Comparison of ENCODE assay signal across 13 mouse cellular contexts in genomic region chr11:59975241-59975640, GRCm38 (mm10).
"Had no signal": no experiment of that assay in that cellular context is flagged by ENCODE, and none has a peak within 500 bp of the region (broad histone marks: within the 10 kb centered on the region; RNA-seq: fewer than 3 reads in every experiment).

No protein-coding gene starts in this region.

- H3K36me3 ChIP-seq: liver, embryonic 12.5 days; lung, embryonic 15.5 days; midbrain, embryonic 13.5 days; neural tube, embryonic 13.5 days had no signal

- H3K27ac ChIP-seq: liver, embryonic 12.5 days; lung, embryonic 15.5 days; macrophage; midbrain, embryonic 13.5 days; neural tube, embryonic 13.5 days had no signal

- H3K9ac ChIP-seq: liver, embryonic 12.5 days; lung, embryonic 15.5 days; midbrain, embryonic 13.5 days; neural tube, embryonic 13.5 days had no signal

- H3K27me3 ChIP-seq: lung, embryonic 15.5 days; neural tube, embryonic 13.5 days had no signal

- ATAC-seq: liver, embryonic 12.5 days; midbrain, embryonic 13.5 days had no signal

- H3K9me3 ChIP-seq: liver, embryonic 12.5 days; lung, embryonic 15.5 days; megakaryocyte, embryonic 14.5 days; midbrain, embryonic 13.5 days; neural tube, embryonic 13.5 days had no signal

- H3K4me2 ChIP-seq: liver, embryonic 12.5 days; lung, embryonic 15.5 days; midbrain, embryonic 13.5 days; neural tube, embryonic 13.5 days had no signal

- H3K4me1 ChIP-seq: liver, embryonic 12.5 days; neural tube, embryonic 13.5 days had no signal

- H3K4me3 ChIP-seq: liver, embryonic 12.5 days; lung, embryonic 15.5 days; megakaryocyte, embryonic 14.5 days; midbrain, embryonic 13.5 days; neural tube, embryonic 13.5 days had no signal

- DNase-seq: kidney, adult 11 months; kidney, postnatal 10 days; left cerebral cortex, postnatal 4 days; lung, postnatal 14 days; right cerebral cortex, adult 18-20 months; right cerebral cortex, postnatal 25 days; thymus, postnatal 4 days had no signal
